14 mouse cellular contexts compared by ENCODE assay signal in the genomic region with DNA sequence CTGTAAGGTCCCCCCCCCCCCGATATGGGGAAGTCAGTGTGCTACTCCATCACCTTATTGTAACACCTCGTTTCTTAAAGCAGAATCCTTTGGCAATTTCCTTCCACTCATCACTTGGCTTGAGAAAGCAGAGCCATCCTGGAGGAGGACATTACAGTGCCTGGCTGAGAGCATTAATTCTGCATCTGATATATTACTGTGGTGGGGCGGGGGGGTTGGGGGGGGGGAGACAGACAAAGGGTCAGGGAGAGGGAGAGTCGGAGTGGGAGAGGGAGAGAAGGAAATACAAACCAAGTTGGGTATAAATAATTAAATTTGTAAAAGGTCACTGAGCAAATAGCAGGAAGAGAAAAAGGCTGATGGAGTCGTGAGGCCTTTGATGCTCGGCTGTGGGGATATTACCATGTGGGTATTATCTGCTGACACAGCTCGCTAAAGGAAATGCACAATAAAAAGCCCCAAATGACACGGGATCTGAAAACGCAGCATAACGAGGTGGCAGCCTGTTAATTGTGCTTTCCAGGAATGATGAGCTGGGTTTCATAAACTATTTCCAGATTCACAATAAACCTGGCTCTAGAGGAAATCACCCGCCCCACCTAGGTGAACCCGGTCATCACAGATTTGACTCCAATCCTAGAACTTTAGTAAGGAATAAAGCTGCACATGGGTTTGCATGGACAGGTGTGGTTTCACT.
A peak's percentile ranks its signal among the peaks of the same experiment; 100 is the strongest.
DNase-seq lines count a peak whose midpoint lies in the region; ATAC-seq and TF ChIP-seq lines count a peak whose summit lies in the region.
"Had no signal": no experiment of that assay in that cellular context is flagged by ENCODE, and none has a peak within 500 bp of the region (broad histone marks: within the 10 kb centered on the region; RNA-seq: fewer than 3 reads in every experiment).

No protein-coding gene starts in this region.

- no peak for TF ChIP-seq EP300 in stomach, postnatal 0 days (optimal IDR thresholded peaks at IDR 0.05)

- peaks cover 12% of the 10 kb centered on the region for H3K4me1 ChIP-seq in hindbrain, embryonic 12.5 days
- H3K4me1 ChIP-seq in hindbrain, embryonic 16.5 days (ENCODE audit: control insufficient read depth, insufficient read depth, low read depth, low read length): no peaks in the 10 kb centered on the region
- no peaks in the 10 kb centered on the region; the same call in 1 of the 2 replicates for H3K4me1 ChIP-seq in neural tube, embryonic 11.5 days (ENCODE audit: control insufficient read depth, insufficient read depth, low read length)
- H3K4me1 ChIP-seq in midbrain, embryonic 15.5 days: peaks cover 12% of the 10 kb centered on the region; the same call in 1 of the 2 replicates
- H3K4me1 ChIP-seq in stomach, postnatal 0 days (replicated peaks; ENCODE audit: control insufficient read depth, insufficient read depth): no peaks in the 10 kb centered on the region
- H3K4me1 ChIP-seq: forebrain, embryonic 15.5 days; liver, embryonic 13.5 days had no signal

- 35% methylated on average over 12 of the region's 12 CpGs for WGBS in hindbrain, embryonic 12.5 days
- 35% methylated on average over 12 of the region's 12 CpGs for WGBS in hindbrain, embryonic 16.5 days
- 38% methylated on average over 12 of the region's 12 CpGs for WGBS in neural tube, embryonic 11.5 days
- WGBS in midbrain, embryonic 15.5 days: 38% methylated on average over 12 of the region's 12 CpGs
- WGBS in stomach, postnatal 0 days: 64% methylated on average over 12 of the region's 12 CpGs

- no peak for DNase-seq in neural tube, embryonic 11.5 days (ENCODE audit: low spot score)
- no peak for DNase-seq in neural tube, embryonic 10.5 days (ENCODE audit: extremely low spot score, low spot score)
- DNase-seq in gastrocnemius, adult 2 months: no peak
- DNase-seq in stomach, postnatal 0 days (ENCODE audit: low spot score): no peak
- DNase-seq: cerebellum, adult 8-10 months; layer of hippocampus, postnatal 36 days; left cerebral cortex, postnatal 4 days; liver, embryonic 13.5 days; right cerebral cortex, postnatal 4 days had no signal

- no peak for ATAC-seq in hindbrain, embryonic 12.5 days (ENCODE audit: low FRiP score)
- no peak for ATAC-seq in hindbrain, embryonic 16.5 days
- ATAC-seq in neural tube, embryonic 11.5 days (ENCODE audit: insufficient read depth, low FRiP score, low TSS enrichment): peak; percentile 41; the same call in 1 of the 2 replicates
- 0 out of 2 replicates have a peak, but pooled peaks have one; percentile 48 for ATAC-seq in midbrain, embryonic 15.5 days (replicated peaks)
- no peak for ATAC-seq in stomach, postnatal 0 days (ENCODE audit: low FRiP score, low TSS enrichment)
- ATAC-seq: forebrain, embryonic 15.5 days; lung, postnatal 0 days had no signal

- H3K36me3 ChIP-seq in hindbrain, embryonic 12.5 days: no peaks in the 10 kb centered on the region
- no peaks in the 10 kb centered on the region for H3K36me3 ChIP-seq in hindbrain, embryonic 16.5 days (ENCODE audit: control insufficient read depth, insufficient read depth, low read length)
- no peaks in the 10 kb centered on the region for H3K36me3 ChIP-seq in neural tube, embryonic 11.5 days (ENCODE audit: control insufficient read depth, insufficient read depth, low read length)
- no peaks in the 10 kb centered on the region for H3K36me3 ChIP-seq in midbrain, embryonic 15.5 days (replicated peaks)
- H3K36me3 ChIP-seq in stomach, postnatal 0 days (ENCODE audit: control insufficient read depth, insufficient read depth, low read length): no peaks in the 10 kb centered on the region
- H3K36me3 ChIP-seq: forebrain, embryonic 15.5 days; liver, embryonic 13.5 days had no signal

- TF ChIP-seq CTCF in gastrocnemius, adult 2 months (IDR thresholded peaks at IDR 0.05): no peak
- TF ChIP-seq CTCF in stomach, postnatal 0 days (IDR thresholded peaks at IDR 0.05; ENCODE audit: low read depth): no peak

- H3K4me3 ChIP-seq in hindbrain, embryonic 12.5 days: no peak overlapping the region
- H3K4me3 ChIP-seq in hindbrain, embryonic 16.5 days (ENCODE audit: low read length): no peak overlapping the region
- H3K4me3 ChIP-seq in neural tube, embryonic 11.5 days (ENCODE audit: low read depth, low read length): no peak overlapping the region
- no peak overlapping the region for H3K4me3 ChIP-seq in midbrain, embryonic 15.5 days
- H3K4me3 ChIP-seq in gastrocnemius, adult 2 months: no peak overlapping the region
- no peak overlapping the region for H3K4me3 ChIP-seq in stomach, postnatal 0 days (ENCODE audit: low read depth, low read length)
- H3K4me3 ChIP-seq: forebrain, embryonic 15.5 days; liver, embryonic 13.5 days had no signal

- H3K27me3 ChIP-seq in hindbrain, embryonic 12.5 days: no peaks in the 10 kb centered on the region
- no peaks in the 10 kb centered on the region for H3K27me3 ChIP-seq in hindbrain, embryonic 16.5 days (replicated peaks; ENCODE audit: control insufficient read depth, insufficient read depth, low read length)
- no peaks in the 10 kb centered on the region for H3K27me3 ChIP-seq in neural tube, embryonic 11.5 days (ENCODE audit: control insufficient read depth, insufficient read depth, low read length)
- no peaks in the 10 kb centered on the region for H3K27me3 ChIP-seq in midbrain, embryonic 15.5 days (replicated peaks)
- H3K27me3 ChIP-seq in stomach, postnatal 0 days (ENCODE audit: control insufficient read depth, insufficient read depth, low read length): no peaks in the 10 kb centered on the region
- H3K27me3 ChIP-seq: forebrain, embryonic 15.5 days; liver, embryonic 13.5 days had no signal

- H3K9me3 ChIP-seq in hindbrain, embryonic 12.5 days (replicated peaks): no peaks in the 10 kb centered on the region
- no peaks in the 10 kb centered on the region for H3K9me3 ChIP-seq in hindbrain, embryonic 16.5 days (ENCODE audit: control insufficient read depth, low read length)
- H3K9me3 ChIP-seq in neural tube, embryonic 11.5 days (ENCODE audit: control insufficient read depth, low read length): no peaks in the 10 kb centered on the region
- H3K9me3 ChIP-seq in midbrain, embryonic 15.5 days: no peaks in the 10 kb centered on the region
- H3K9me3 ChIP-seq in stomach, postnatal 0 days (ENCODE audit: control insufficient read depth, low read length): no peaks in the 10 kb centered on the region
- H3K9me3 ChIP-seq: forebrain, embryonic 15.5 days; liver, embryonic 13.5 days had no signal

- no peak overlapping the region for H3K9ac ChIP-seq in hindbrain, embryonic 12.5 days
- no peak overlapping the region for H3K9ac ChIP-seq in hindbrain, embryonic 16.5 days (ENCODE audit: low read depth, low read length)
- H3K9ac ChIP-seq in neural tube, embryonic 11.5 days (ENCODE audit: low read length): no peak overlapping the region
- no peak overlapping the region for H3K9ac ChIP-seq in midbrain, embryonic 15.5 days
- H3K9ac ChIP-seq in stomach, postnatal 0 days (ENCODE audit: low read length): no peak overlapping the region
- H3K9ac ChIP-seq: forebrain, embryonic 15.5 days; liver, embryonic 13.5 days had no signal

- H3K4me2 ChIP-seq in hindbrain, embryonic 12.5 days (replicated peaks): no peak overlapping the region
- no peak overlapping the region for H3K4me2 ChIP-seq in hindbrain, embryonic 16.5 days (ENCODE audit: low read length)
- H3K4me2 ChIP-seq in neural tube, embryonic 11.5 days (ENCODE audit: low read depth): no peak overlapping the region
- no peak overlapping the region for H3K4me2 ChIP-seq in midbrain, embryonic 15.5 days
- no peak overlapping the region for H3K4me2 ChIP-seq in stomach, postnatal 0 days (replicated peaks; ENCODE audit: low read depth)
- H3K4me2 ChIP-seq: forebrain, embryonic 15.5 days; liver, embryonic 13.5 days had no signal

- H3K27ac ChIP-seq in hindbrain, embryonic 12.5 days: peak overlapping the region; percentile 9; the same call in 1 of the 2 replicates
- no peak overlapping the region; the same call in 1 of the 2 replicates for H3K27ac ChIP-seq in hindbrain, embryonic 16.5 days (ENCODE audit: low read depth, low read length)
- H3K27ac ChIP-seq in neural tube, embryonic 11.5 days (ENCODE audit: low read depth, low read length): peak overlapping the region; percentile 49; the same call in 1 of the 2 replicates
- H3K27ac ChIP-seq in midbrain, embryonic 15.5 days: no peak overlapping the region
- H3K27ac ChIP-seq in gastrocnemius, adult 2 months: no peak overlapping the region
- no peak overlapping the region for H3K27ac ChIP-seq in stomach, postnatal 0 days (replicated peaks)
- H3K27ac ChIP-seq: forebrain, embryonic 15.5 days; liver, embryonic 13.5 days had no signal

- intact Hi-C loops in gastrocnemius, adult 2 months (cut with DNase I): no loop called here

Comparison
In these comparisons a context has a peak if more than half of its experiments do, and no peak if none do; other contexts are left out.
1. H3K27ac ChIP-seq: peak in hindbrain, embryonic 12.5 days (single experiment) and neural tube, embryonic 11.5 days (single experiment); none in hindbrain, embryonic 16.5 days (single experiment), midbrain, embryonic 15.5 days (single experiment), gastrocnemius, adult 2 months (single experiment) and stomach, postnatal 0 days (single experiment).
2. ATAC-seq: peak in neural tube, embryonic 11.5 days (single experiment) and midbrain, embryonic 15.5 days (single experiment); none in hindbrain, embryonic 12.5 days (single experiment), hindbrain, embryonic 16.5 days (single experiment) and stomach, postnatal 0 days (single experiment).